Mouse (Mus musculus) midbrain, embryonic 15.5 days (tissue): ENCODE data around the gene Fdxacb1. TPM values are rescaled to one million over a fixed set of nuclear protein-coding genes. Genes with fewer than 3 reads are reported as not detected.
A peak's percentile ranks its signal among the peaks of the same experiment; 100 is the strongest.

ENCODE experiments used
- ATAC-seq: fragments of 200-750 bp; cut with Nextera tagmentation; replicated peaks from 2 replicates; pipeline ENCODE4 v1.8.0; 2017; ENCODE audit warnings: moderate TSS enrichment
- H3K27ac ChIP-seq: fragments of 300-500 bp; sonication (generic); 2 replicates; pipeline ENCODE4 v1.5.1; 2015; ENCODE audit warnings: mild to moderate bottlenecking, inconsistent platforms
- H3K27me3 ChIP-seq: fragments of 300-500 bp; sonication (generic); replicated peaks from 2 replicates; pipeline ENCODE4 v1.6.1; 2015; ENCODE audit warnings: inconsistent platforms
- H3K36me3 ChIP-seq: fragments of 300-500 bp; sonication (generic); replicated peaks from 2 replicates; pipeline ENCODE4 v1.6.1; 2015; ENCODE audit warnings: inconsistent platforms
- H3K4me1 ChIP-seq: fragments of 300-500 bp; sonication (generic); 2 replicates; pipeline ENCODE4 v1.6.1; 2015; ENCODE audit warnings: inconsistent platforms
- H3K4me2 ChIP-seq: fragments of 300-500 bp; sonication (generic); 2 replicates; pipeline ENCODE4 v1.6.1; 2015; ENCODE audit warnings: inconsistent platforms, mild to moderate bottlenecking, moderate library complexity
- H3K4me3 ChIP-seq: fragments of 300-500 bp; sonication (generic); 2 replicates; pipeline ENCODE4 v1.5.1; 2015; ENCODE audit warnings: mild to moderate bottlenecking, inconsistent platforms
- H3K9ac ChIP-seq: fragments of 300-500 bp; sonication (generic); 2 replicates; pipeline ENCODE4 v1.6.1; 2015; ENCODE audit warnings: mild to moderate bottlenecking, inconsistent platforms
- H3K9me3 ChIP-seq: fragments of 300-500 bp; sonication (generic); 2 replicates; pipeline ENCODE4 v1.6.1; 2016; ENCODE audit warnings: inconsistent platforms
- WGBS: fragments of 180-500 bp; shearing (Covaris S2); methylation state at CpG from one replicate; pipeline ENCODE4 v1.1.7; 2015; ENCODE audit warnings: mixed read lengths; 5-methylcytosine and 5-hydroxymethylcytosine counted together
- polyA plus RNA-seq: library from polyadenylated mRNA; unstranded; fragments of >200 nt; fragmentation: Nextera tagmentation; extraction: Ambion mirVana; gene quantifications from 2 replicates; pipeline ENCODE4 v1.2.1, GENCODE M21; 2015

The Fdxacb1 gene
- polyA plus RNA-seq, result 12.0 and 12.3 TPM in 2 replicates

- H3K4me3 ChIP-seq, result peak within 1 kb of the TSS; percentile 70
- ATAC-seq, result peak; percentile 95
- H3K9me3 ChIP-seq, result no peaks in the 10 kb centered on the region
- peak within 1 kb of the TSS; percentile 70 for H3K9ac ChIP-seq
- H3K27ac ChIP-seq, result peak within 1 kb of the TSS; percentile 90
- WGBS, result 4% methylated on average over 58 of the region's 59 CpGs
- H3K36me3 ChIP-seq, result no peaks in the 10 kb centered on the region
- H3K4me1 ChIP-seq, result peaks cover 27% of the 10 kb centered on the region
- no peaks in the 10 kb centered on the region for H3K27me3 ChIP-seq
- H3K4me2 ChIP-seq, result peak within 1 kb of the TSS; percentile 84
Measured at GRCm38 (mm10) chr9:50768107-50769002, at the start of gene Fdxacb1. Gene Fdxacb1 (plus strand): TSS chr9:50768236.

DNA sequence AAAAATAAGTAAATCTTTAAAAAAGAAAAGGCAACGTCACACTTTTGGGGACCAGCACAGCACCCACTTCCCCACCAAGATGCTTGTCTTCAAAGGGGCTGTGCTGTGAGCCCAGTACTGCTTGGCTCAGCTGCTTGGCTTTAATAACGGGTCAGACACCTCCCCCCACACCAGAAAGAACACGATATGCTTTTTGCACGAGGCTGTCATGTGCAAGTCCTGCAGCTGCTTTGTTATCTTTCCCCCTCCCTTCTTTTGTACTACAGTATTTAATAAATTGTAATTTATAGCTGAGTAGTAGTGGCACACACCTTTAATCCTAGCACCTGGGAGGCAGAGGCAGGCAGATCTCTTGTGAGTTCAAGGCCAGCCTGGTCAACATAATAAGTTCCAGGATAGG is 49.2 kb upstream of the Fdxacb1 start:
- H3K9me3 ChIP-seq, result no peaks in the 10 kb centered on the region
- no peaks in the 10 kb centered on the region for H3K36me3 ChIP-seq
- H3K4me2 ChIP-seq, result no peak overlapping the region
- ATAC-seq, result no peak
- no peak overlapping the region for H3K27ac ChIP-seq
- H3K9ac ChIP-seq, result no peak overlapping the region
- no peak overlapping the region for H3K4me3 ChIP-seq
- WGBS, result 86% methylated on average over 4 of the region's 4 CpGs
- H3K4me1 ChIP-seq, result peaks cover 17% of the 10 kb centered on the region
- H3K27me3 ChIP-seq, result no peaks in the 10 kb centered on the region

DNA sequence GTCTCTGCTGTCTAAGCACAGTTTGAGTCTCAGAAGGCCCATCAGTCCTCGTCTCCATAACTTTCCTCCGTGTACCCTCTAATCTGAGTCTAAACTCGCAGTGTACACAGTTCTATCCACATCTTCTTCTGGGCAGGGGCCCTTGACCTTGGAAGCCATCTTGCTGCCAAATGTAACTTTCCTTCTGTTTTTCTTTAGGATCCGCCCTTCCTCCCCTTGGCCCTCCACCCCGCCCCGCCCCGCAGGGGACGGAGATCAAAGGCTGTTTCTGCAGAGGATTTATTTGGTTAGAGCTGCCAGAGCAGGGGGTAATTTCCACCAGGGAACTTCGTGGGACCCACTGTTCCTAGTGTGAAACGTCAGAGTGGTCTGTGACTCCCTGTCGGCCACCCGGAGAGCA is 47.0 kb upstream of the Fdxacb1 start:
- 49% methylated on average over 12 of the region's 12 CpGs for WGBS
- no peak for ATAC-seq
- no peaks in the 10 kb centered on the region for H3K9me3 ChIP-seq
- H3K4me1 ChIP-seq, result peaks cover 38% of the 10 kb centered on the region
- H3K36me3 ChIP-seq, result no peaks in the 10 kb centered on the region
- no peak overlapping the region for H3K4me2 ChIP-seq
- no peak overlapping the region for H3K27ac ChIP-seq
- H3K9ac ChIP-seq, result no peak overlapping the region
- H3K4me3 ChIP-seq, result no peak overlapping the region
- no peaks in the 10 kb centered on the region for H3K27me3 ChIP-seq

- H3K4me3 ChIP-seq, result no peak overlapping the region
- no peak overlapping the region for H3K4me2 ChIP-seq
- no peaks in the 10 kb centered on the region for H3K9me3 ChIP-seq
- 31% methylated on average over 8 of the region's 8 CpGs for WGBS
- no peaks in the 10 kb centered on the region for H3K27me3 ChIP-seq
- no peaks in the 10 kb centered on the region for H3K36me3 ChIP-seq
- H3K4me1 ChIP-seq, result peaks cover 52% of the 10 kb centered on the region
- H3K27ac ChIP-seq, result no peak overlapping the region
- no peak overlapping the region for H3K9ac ChIP-seq
- no peak for ATAC-seq
Measured at GRCm38 (mm10) chr9:50722451-50722911, 45.6 kb upstream of the Fdxacb1 start.

DNA sequence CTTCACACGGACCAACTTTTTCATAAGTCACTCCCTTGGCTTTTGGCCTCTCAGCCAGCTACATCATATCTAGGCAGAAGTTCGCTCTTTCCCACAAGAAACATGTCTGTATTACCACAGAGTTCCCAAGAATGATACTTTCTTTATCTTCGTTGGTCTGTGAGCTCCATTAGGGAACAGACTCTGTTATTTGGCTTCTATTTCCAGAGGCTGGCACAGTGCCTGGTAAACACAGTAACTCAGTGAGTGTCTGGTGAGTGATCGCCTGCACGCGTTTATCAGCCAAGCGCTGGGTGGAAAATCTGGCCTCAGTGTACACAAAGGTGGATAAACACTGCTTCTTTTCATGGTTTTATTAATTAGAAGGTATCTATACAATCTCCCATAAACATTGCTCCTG is 44.6 kb upstream of the Fdxacb1 start:
- H3K9ac ChIP-seq, result no peak overlapping the region

DNA sequence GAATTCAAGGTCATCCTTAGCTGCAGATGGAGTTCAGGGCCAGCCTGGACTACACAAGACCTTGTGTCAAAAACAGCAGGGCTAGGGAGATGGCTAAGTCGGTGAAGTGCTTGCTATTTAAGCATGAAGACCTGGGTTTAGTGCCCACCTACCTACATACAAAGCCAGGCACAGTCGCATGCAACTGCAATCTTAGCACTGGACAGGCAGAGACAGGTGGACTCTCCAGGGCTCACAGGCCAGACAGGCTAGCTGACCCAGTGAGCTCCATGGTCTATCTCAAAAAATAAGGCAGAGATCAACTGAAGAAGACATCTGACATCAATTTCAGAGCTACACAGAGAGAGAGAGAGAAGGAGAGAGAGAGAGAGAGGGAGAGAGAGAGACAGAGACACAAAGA is 43.9 kb upstream of the Fdxacb1 start:
- Histone ChIP-seq H3K4me1 (peaks cover 54% of the 10 kb centered on the region), H3K4me3 (no peak overlapping the region), H3K9me3 (no peaks in the 10 kb centered on the region)

More for the DNA sequence above, 44.6 kb upstream of the Fdxacb1 start:
- Histone ChIP-seq H3K27me3 (no peaks in the 10 kb centered on the region), H3K4me2 (peak overlapping the region; percentile 25), H3K4me1 (peaks cover 54% of the 10 kb centered on the region), H3K9me3 (no peaks in the 10 kb centered on the region), H3K4me3 (no peak overlapping the region), H3K27ac (peak overlapping the region; percentile 55; the same call in 1 of the 2 replicates), H3K36me3 (no peaks in the 10 kb centered on the region)
- no peak for ATAC-seq
- 52% methylated on average over 7 of the region's 7 CpGs for WGBS

GRCm38 (mm10) chr9:50724661-50725330 is 43.2 kb upstream of the Fdxacb1 start:
- WGBS, result 30% methylated on average over 3 of the region's 3 CpGs

More for the DNA sequence above, 43.9 kb upstream of the Fdxacb1 start:
- WGBS, result 70% methylated on average over 2 of the region's 2 CpGs
- H3K27ac ChIP-seq, result peak overlapping the region; percentile 87; the same call in 1 of the 2 replicates
- no peaks in the 10 kb centered on the region for H3K36me3 ChIP-seq
- ATAC-seq, result no peak
- 0 out of 2 replicates have a peak overlapping the region, but pooled peaks have one; percentile 7 for H3K9ac ChIP-seq
- peak overlapping the region; percentile 85; the same call in 1 of the 2 replicates for H3K4me2 ChIP-seq
- H3K27me3 ChIP-seq, result no peaks in the 10 kb centered on the region

GRCm38 (mm10) chr9:50725921-50726590 is 42.0 kb upstream of the Fdxacb1 start:
- WGBS, result 17% methylated on average over 8 of the region's 8 CpGs
- Histone ChIP-seq H3K27me3 (no peaks in the 10 kb centered on the region), H3K36me3 (no peaks in the 10 kb centered on the region), H3K27ac (peak overlapping the region; percentile 87), H3K4me1 (peaks cover 54% of the 10 kb centered on the region), H3K9ac (peak overlapping the region; percentile 72), H3K4me2 (peak overlapping the region; percentile 85), H3K9me3 (no peaks in the 10 kb centered on the region), H3K4me3 (peak overlapping the region; percentile 72)
- ATAC-seq, result no peak

More at GRCm38 (mm10) chr9:50724661-50725330, 43.2 kb upstream of the Fdxacb1 start:
- Histone ChIP-seq H3K36me3 (no peaks in the 10 kb centered on the region), H3K4me3 (no peak overlapping the region), H3K9ac (0 out of 2 replicates have a peak overlapping the region, but pooled peaks have one; percentile 18), H3K27ac (peak overlapping the region; percentile 87), H3K27me3 (no peaks in the 10 kb centered on the region), H3K4me1 (peaks cover 54% of the 10 kb centered on the region), H3K4me2 (peak overlapping the region; percentile 85), H3K9me3 (no peaks in the 10 kb centered on the region)
- ATAC-seq, result no peak

GRCm38 (mm10) chr9:50727171-50727924 is 40.7 kb upstream of the Fdxacb1 start:
- Histone ChIP-seq H3K27ac (peak overlapping the region; percentile 87), H3K9ac (peak overlapping the region; percentile 72), H3K4me2 (peak overlapping the region; percentile 85), H3K4me3 (peak overlapping the region; percentile 72), H3K9me3 (no peaks in the 10 kb centered on the region), H3K36me3 (no peaks in the 10 kb centered on the region), H3K27me3 (no peaks in the 10 kb centered on the region), H3K4me1 (peaks cover 49% of the 10 kb centered on the region)
- under 1% methylated on average over 30 of the region's 30 CpGs for WGBS
- ATAC-seq, result peak; percentile 40

GRCm38 (mm10) chr9:50727925-50728651 is 39.9 kb upstream of the Fdxacb1 start:
- H3K9me3 ChIP-seq, result no peaks in the 10 kb centered on the region
- peak overlapping the region; percentile 87 for H3K27ac ChIP-seq
- H3K27me3 ChIP-seq, result no peaks in the 10 kb centered on the region
- peak; percentile 97 for ATAC-seq
- no peaks in the 10 kb centered on the region for H3K36me3 ChIP-seq
- peak overlapping the region; percentile 72 for H3K4me3 ChIP-seq
- H3K4me2 ChIP-seq, result peak overlapping the region; percentile 85
- WGBS, result under 1% methylated on average over 45 of the region's 45 CpGs
- peaks cover 43% of the 10 kb centered on the region for H3K4me1 ChIP-seq
- H3K9ac ChIP-seq, result peak overlapping the region; percentile 72

DNA sequence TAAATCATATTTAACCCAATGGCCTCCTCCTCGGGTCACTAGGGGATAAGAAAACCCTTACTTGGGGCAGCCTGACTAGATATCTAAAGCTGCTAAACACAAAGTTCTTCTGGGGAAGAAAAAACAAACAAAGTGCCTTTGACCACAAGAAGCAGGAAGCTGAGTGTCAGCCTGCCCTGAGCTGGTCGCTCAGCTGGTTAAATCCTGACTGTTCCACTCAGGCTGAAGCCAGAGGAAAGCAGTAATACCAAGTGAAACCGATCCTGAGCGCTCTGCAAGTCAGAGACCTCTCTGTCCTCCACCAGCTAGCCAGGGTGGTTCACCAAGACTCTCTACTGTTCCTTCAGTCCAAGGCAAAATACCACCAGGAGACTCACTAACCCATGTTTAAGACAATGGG is 38.4 kb upstream of the Fdxacb1 start:
- H3K4me2 ChIP-seq, result no peak overlapping the region
- no peaks in the 10 kb centered on the region for H3K36me3 ChIP-seq
- H3K27me3 ChIP-seq, result no peaks in the 10 kb centered on the region
- 0 out of 2 replicates have a peak overlapping the region, but pooled peaks have one; percentile 87 for H3K27ac ChIP-seq
- H3K9me3 ChIP-seq, result no peaks in the 10 kb centered on the region
- H3K4me1 ChIP-seq, result peaks cover 30% of the 10 kb centered on the region
- no peak for ATAC-seq
- no peak overlapping the region for H3K4me3 ChIP-seq
- WGBS, result 70% methylated on average over 4 of the region's 4 CpGs
- H3K9ac ChIP-seq, result no peak overlapping the region
